Mouse (Mus musculus): Measurements from ENCODE around the gene Fez2. TPM values are rescaled to one million over a fixed set of nuclear protein-coding genes. Genes with fewer than 3 reads are reported as not detected.

Gene Fez2
- polyA plus RNA-seq, 1 experiment from 2014 or later = 21.3 TPM

DNA sequence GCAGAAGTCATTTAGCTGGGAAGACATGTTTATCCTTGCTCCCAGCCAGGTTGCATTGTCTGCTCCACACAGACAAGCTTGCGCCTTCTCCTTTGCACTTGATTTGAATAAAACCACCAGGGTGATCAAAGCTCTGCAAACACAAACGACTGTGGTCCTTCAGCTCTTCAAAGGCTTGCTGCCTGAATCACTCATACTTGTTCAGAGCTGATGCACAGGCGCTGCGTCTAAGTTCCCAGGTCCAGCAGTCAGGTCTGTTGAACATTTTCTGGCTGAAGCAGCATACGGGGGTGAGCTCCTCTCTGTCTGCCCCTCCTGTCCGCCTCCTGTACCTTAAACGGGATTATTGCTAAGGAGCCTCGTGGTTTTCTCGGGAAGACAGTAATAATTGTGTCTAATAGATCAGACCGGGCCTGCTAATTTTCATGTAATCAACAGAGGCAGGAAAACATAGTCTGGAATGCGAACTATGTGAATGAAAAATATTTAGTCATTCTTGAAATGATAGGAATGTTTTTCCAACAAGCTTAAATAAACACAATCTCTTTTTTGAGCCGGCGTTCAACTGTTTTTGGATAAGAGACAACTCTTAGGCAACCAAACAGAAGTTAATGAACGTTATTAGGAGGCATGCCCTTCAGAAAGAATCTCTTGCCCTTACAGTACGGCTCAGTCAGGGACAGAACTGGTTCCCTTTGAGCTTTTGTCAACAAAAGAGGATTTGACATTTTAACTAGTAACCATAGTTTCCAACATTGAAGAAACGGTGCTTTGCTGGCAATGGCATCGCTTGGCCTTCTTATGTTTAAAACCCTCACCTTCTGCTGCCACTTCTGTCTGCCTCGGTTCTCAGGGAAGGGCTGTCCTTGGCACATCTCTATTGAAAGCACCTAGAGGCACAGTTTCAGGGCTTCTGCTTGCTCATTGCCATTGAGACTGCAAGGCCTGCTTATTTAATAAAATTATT is 95.3 kb downstream of the Fez2 start:
- no peak for DNase-seq (ENCODE audit: low spot score)

DNA sequence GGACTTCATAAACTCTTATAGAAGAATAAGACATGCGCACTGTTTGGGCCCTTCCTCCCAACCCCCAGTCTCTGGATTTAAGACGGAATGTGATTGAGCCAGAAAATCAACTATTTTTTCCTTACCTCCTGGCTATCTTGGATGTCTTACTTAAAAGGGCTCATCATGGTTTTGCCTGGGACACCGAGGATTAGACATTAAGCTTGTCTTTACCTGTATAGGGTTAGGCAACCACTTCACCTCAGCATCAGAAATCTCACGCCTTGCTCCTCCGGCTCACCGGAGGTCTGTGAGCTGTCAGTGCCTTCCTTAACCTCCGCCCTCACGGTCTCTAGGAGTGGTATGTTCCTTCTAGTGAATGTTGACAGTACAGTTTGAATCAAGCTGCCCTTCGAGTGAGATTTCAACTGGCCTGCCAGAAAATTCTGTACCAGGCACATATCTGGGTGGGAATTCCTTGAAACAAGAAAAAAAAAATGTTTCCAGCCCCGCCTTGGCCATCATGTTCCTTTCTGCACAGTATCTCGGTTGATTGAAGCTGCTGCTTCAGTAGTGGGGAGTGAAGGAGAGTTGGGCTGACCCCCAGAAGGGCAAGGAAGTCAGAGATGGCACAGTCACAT is 96.6 kb downstream of the Fez2 start:
- DNase-seq (ENCODE audit: low spot score) = no peak

Other genes starting within 250 kb of the Fez2 start
- gene Crim1, start 217.9 kb downstream of the Fez2 start, polyA plus RNA-seq (2015; fragmentation: Nextera tagmentation; extraction: Ambion mirVana) = 2.2 and 2.4 TPM in 2 replicates
- gene Vit, start 89.9 kb upstream of the Fez2 start, polyA plus RNA-seq (2015; fragmentation: Nextera tagmentation; extraction: Ambion mirVana) = 0.21 and 0.27 TPM in 2 replicates